Mouse (Mus musculus) lung, embryonic 15.5 days (tissue): ENCODE measurements around the gene Slc1a2. TPM values are rescaled to one million over a fixed set of nuclear protein-coding genes. Genes with fewer than 3 reads are reported as not detected.

Source experiments
- ATAC-seq: fragments of 200-750 bp; cut with Nextera tagmentation; 2 replicates; pipeline ENCODE4 v1.8.0; 2017; ENCODE audit warnings: moderate number of reproducible peaks, borderline replicate concordance; ENCODE audit not compliant: low FRiP score, low TSS enrichment; ENCODE audit errors: extremely low read depth
- H3K27ac ChIP-seq: fragments of 300-500 bp; sonication (generic); 2 replicates; pipeline ENCODE4 v1.5.1; 2015; ENCODE audit warnings: moderate library complexity, mild to moderate bottlenecking, inconsistent platforms
- H3K27me3 ChIP-seq: fragments of 300-500 bp; sonication (generic); 2 replicates; pipeline ENCODE4 v1.6.1; 2015; ENCODE audit warnings: inconsistent platforms
- H3K36me3 ChIP-seq: fragments of 300-500 bp; sonication (generic); 2 replicates; pipeline ENCODE4 v1.6.1; 2015; ENCODE audit warnings: inconsistent platforms
- H3K4me1 ChIP-seq: fragments of 300-500 bp; sonication (generic); 2 replicates; pipeline ENCODE4 v1.6.1; 2015; ENCODE audit warnings: inconsistent platforms
- H3K4me2 ChIP-seq: fragments of 300-500 bp; sonication (generic); 2 replicates; pipeline ENCODE4 v1.6.1; 2015; ENCODE audit warnings: inconsistent platforms, mild to moderate bottlenecking, moderate library complexity
- H3K4me3 ChIP-seq: fragments of 300-500 bp; sonication (generic); 2 replicates; pipeline ENCODE4 v1.5.1; 2015; ENCODE audit warnings: mild to moderate bottlenecking, inconsistent platforms
- H3K9ac ChIP-seq: fragments of 300-500 bp; sonication (generic); 2 replicates; pipeline ENCODE4 v1.6.1; 2015; ENCODE audit warnings: inconsistent platforms
- H3K9me3 ChIP-seq: fragments of 300-500 bp; sonication (generic); 2 replicates; pipeline ENCODE4 v1.6.1; 2016; ENCODE audit warnings: inconsistent platforms
- WGBS: fragments of 180-500 bp; shearing (Covaris S2); methylation state at CpG from one replicate; pipeline ENCODE4 v1.1.7; 2015; 5-methylcytosine and 5-hydroxymethylcytosine counted together
- polyA plus RNA-seq: library from polyadenylated mRNA; unstranded; fragments of >200 nt; fragmentation: Nextera tagmentation; extraction: Ambion mirVana; gene quantifications from 2 replicates; pipeline ENCODE4 v1.2.1, GENCODE M21; 2015

The Slc1a2 gene
- polyA plus RNA-seq, 1 experiment from 2014 or later, result 0.51 TPM

GRCm38 (mm10) chr2:102745259-102745906 lies 86.9 kb downstream of the Slc1a2 start:
- no peaks in the 10 kb centered on the region for H3K27me3 ChIP-seq
- WGBS, result 26% methylated on average over 7 of the region's 7 CpGs
- H3K4me3 ChIP-seq, result no peak overlapping the region
- ATAC-seq, result peak; percentile 90
- peak overlapping the region; percentile 32 for H3K4me2 ChIP-seq
- H3K4me1 ChIP-seq, result peaks cover 11% of the 10 kb centered on the region; the same call in 1 of the 2 replicates
- no peaks in the 10 kb centered on the region for H3K9me3 ChIP-seq
- H3K9ac ChIP-seq, result no peak overlapping the region
- H3K36me3 ChIP-seq, result no peaks in the 10 kb centered on the region
- H3K27ac ChIP-seq, result peak overlapping the region; percentile 72

GRCm38 (mm10) chr2:102747758-102748157 lies 89.3 kb downstream of the Slc1a2 start:
- 73% methylated on average over 3 of the region's 3 CpGs for whole genome bisulfite sequencing
- peaks cover 11% of the 10 kb centered on the region; the same call in 1 of the 2 replicates for H3K4me1 ChIP-seq

GRCm38 (mm10) chr2:102749926-102750325 lies 91.5 kb downstream of the Slc1a2 start:
- no peaks in the 10 kb centered on the region for H3K9me3 ChIP-seq
- H3K27me3 ChIP-seq, result no peaks in the 10 kb centered on the region
- H3K4me3 ChIP-seq, result no peak overlapping the region
- ATAC-seq, result no peak
- H3K36me3 ChIP-seq, result no peaks in the 10 kb centered on the region
- no peak overlapping the region for H3K27ac ChIP-seq
- H3K9ac ChIP-seq, result no peak overlapping the region
- H3K4me2 ChIP-seq, result no peak overlapping the region
- WGBS, result 63% methylated on average over 2 of the region's 2 CpGs
- H3K4me1 ChIP-seq, result peaks cover 8% of the 10 kb centered on the region; the same call in 1 of the 2 replicates

More at GRCm38 (mm10) chr2:102747758-102748157, 89.3 kb downstream of the Slc1a2 start:
- Histone ChIP-seq H3K27ac (no peak overlapping the region), H3K27me3 (no peaks in the 10 kb centered on the region), H3K9ac (no peak overlapping the region), H3K4me3 (no peak overlapping the region), H3K9me3 (no peaks in the 10 kb centered on the region), H3K36me3 (no peaks in the 10 kb centered on the region), H3K4me2 (no peak overlapping the region)
- ATAC-seq, result no peak

- 34% methylated on average over 1 of the region's 1 CpGs for WGBS
- peaks cover 3% of the 10 kb centered on the region; the same call in 1 of the 2 replicates for H3K4me1 ChIP-seq
Measured at GRCm38 (mm10) chr2:102751846-102752245, 93.4 kb downstream of the Slc1a2 start.

GRCm38 (mm10) chr2:102757241-102757860 lies 98.9 kb downstream of the Slc1a2 start:
- no peak overlapping the region for H3K4me2 ChIP-seq
- no peaks in the 10 kb centered on the region for H3K9me3 ChIP-seq
- no peak overlapping the region for H3K9ac ChIP-seq
- peaks cover 12% of the 10 kb centered on the region; the same call in 1 of the 2 replicates for H3K4me1 ChIP-seq
- WGBS, result 69% methylated on average over 5 of the region's 5 CpGs
- H3K27ac ChIP-seq, result no peak overlapping the region
- ATAC-seq, result no peak
- no peaks in the 10 kb centered on the region for H3K27me3 ChIP-seq
- H3K4me3 ChIP-seq, result no peak overlapping the region
- H3K36me3 ChIP-seq, result no peaks in the 10 kb centered on the region

More at GRCm38 (mm10) chr2:102751846-102752245, 93.4 kb downstream of the Slc1a2 start:
- Histone ChIP-seq H3K36me3 (no peaks in the 10 kb centered on the region), H3K9me3 (no peaks in the 10 kb centered on the region), H3K27ac (no peak overlapping the region), H3K9ac (no peak overlapping the region), H3K4me3 (no peak overlapping the region), H3K4me2 (no peak overlapping the region), H3K27me3 (no peaks in the 10 kb centered on the region)
- ATAC-seq, result no peak

- H3K27me3 ChIP-seq, result no peaks in the 10 kb centered on the region
- ATAC-seq, result no peak
- 0 out of 2 replicates have a peak, but pooled peaks cover 9% of the 10 kb centered on the region for H3K4me1 ChIP-seq
- no peak overlapping the region for H3K4me2 ChIP-seq
- H3K36me3 ChIP-seq, result no peaks in the 10 kb centered on the region
- H3K9me3 ChIP-seq, result no peaks in the 10 kb centered on the region
- H3K4me3 ChIP-seq, result no peak overlapping the region
- WGBS, result 90% methylated on average over 5 of the region's 5 CpGs
- H3K27ac ChIP-seq, result no peak overlapping the region
- no peak overlapping the region for H3K9ac ChIP-seq
Measured at GRCm38 (mm10) chr2:102759479-102759878, 101.0 kb downstream of the Slc1a2 start.

GRCm38 (mm10) chr2:102760284-102761072 lies 102.0 kb downstream of the Slc1a2 start:
- Histone ChIP-seq H3K9ac (no peak overlapping the region), H3K4me2 (no peak overlapping the region), H3K9me3 (no peaks in the 10 kb centered on the region), H3K4me1 (0 out of 2 replicates have a peak, but pooled peaks cover 9% of the 10 kb centered on the region), H3K4me3 (no peak overlapping the region), H3K27me3 (no peaks in the 10 kb centered on the region), H3K36me3 (no peaks in the 10 kb centered on the region), H3K27ac (peak overlapping the region; percentile 30; the same call in 1 of the 2 replicates)
- peak; percentile 65 for ATAC-seq
- 49% methylated on average over 5 of the region's 5 CpGs for WGBS

- H3K9me3 ChIP-seq, result no peaks in the 10 kb centered on the region
- H3K27me3 ChIP-seq, result no peaks in the 10 kb centered on the region
- no peak overlapping the region for H3K9ac ChIP-seq
- 78% methylated on average over 3 of the region's 3 CpGs for WGBS
- no peak overlapping the region for H3K4me2 ChIP-seq
- H3K4me3 ChIP-seq, result no peak overlapping the region
- ATAC-seq, result no peak
- 0 out of 2 replicates have a peak, but pooled peaks cover 9% of the 10 kb centered on the region for H3K4me1 ChIP-seq
- no peaks in the 10 kb centered on the region for H3K36me3 ChIP-seq
- no peak overlapping the region for H3K27ac ChIP-seq
Measured at GRCm38 (mm10) chr2:102763176-102763575, 104.7 kb downstream of the Slc1a2 start.

- no peak for ATAC-seq
- WGBS, result 90% methylated on average over 2 of the region's 2 CpGs
- Histone ChIP-seq H3K9ac (no peak overlapping the region), H3K27ac (no peak overlapping the region), H3K4me3 (no peak overlapping the region), H3K36me3 (no peaks in the 10 kb centered on the region), H3K9me3 (no peaks in the 10 kb centered on the region), H3K4me2 (no peak overlapping the region), H3K4me1 (0 out of 2 replicates have a peak, but pooled peaks cover 9% of the 10 kb centered on the region), H3K27me3 (no peaks in the 10 kb centered on the region)
Measured at GRCm38 (mm10) chr2:102763991-102764390, 105.5 kb downstream of the Slc1a2 start.

- H3K9me3 ChIP-seq, result no peaks in the 10 kb centered on the region
- no peak overlapping the region for H3K4me3 ChIP-seq
- no peaks in the 10 kb centered on the region for H3K27me3 ChIP-seq
- no peak for ATAC-seq
- no peak overlapping the region for H3K9ac ChIP-seq
- no peak overlapping the region for H3K4me2 ChIP-seq
- WGBS, result 41% methylated on average over 8 of the region's 8 CpGs
- H3K36me3 ChIP-seq, result no peaks in the 10 kb centered on the region
- 0 out of 2 replicates have a peak, but pooled peaks cover 9% of the 10 kb centered on the region for H3K4me1 ChIP-seq
- H3K27ac ChIP-seq, result no peak overlapping the region
Measured at GRCm38 (mm10) chr2:102764602-102765374, 106.3 kb downstream of the Slc1a2 start.

- H3K4me3 ChIP-seq, result no peak overlapping the region
- no peak overlapping the region for H3K9ac ChIP-seq
- H3K27ac ChIP-seq, result no peak overlapping the region
- ATAC-seq, result no peak
- no peak overlapping the region for H3K4me2 ChIP-seq
- WGBS, result 57% methylated on average over 3 of the region's 3 CpGs
- H3K9me3 ChIP-seq, result no peaks in the 10 kb centered on the region
- no peaks in the 10 kb centered on the region for H3K36me3 ChIP-seq
- no peaks in the 10 kb centered on the region for H3K27me3 ChIP-seq
- H3K4me1 ChIP-seq, result no peaks in the 10 kb centered on the region
Measured at GRCm38 (mm10) chr2:102768267-102768666, 109.8 kb downstream of the Slc1a2 start.
